Mouse (Mus musculus): Measurements from ENCODE around the gene Mettl7a1. TPM values are rescaled to one million over a fixed set of nuclear protein-coding genes. Genes with fewer than 3 reads are reported as not detected.

Gene Mettl7a1
- 13.4 to 16.4 TPM (median 15.5 TPM) in 4 replicates for total RNA-seq (2023; ENCODE audit: inconsistent age)

DNA sequence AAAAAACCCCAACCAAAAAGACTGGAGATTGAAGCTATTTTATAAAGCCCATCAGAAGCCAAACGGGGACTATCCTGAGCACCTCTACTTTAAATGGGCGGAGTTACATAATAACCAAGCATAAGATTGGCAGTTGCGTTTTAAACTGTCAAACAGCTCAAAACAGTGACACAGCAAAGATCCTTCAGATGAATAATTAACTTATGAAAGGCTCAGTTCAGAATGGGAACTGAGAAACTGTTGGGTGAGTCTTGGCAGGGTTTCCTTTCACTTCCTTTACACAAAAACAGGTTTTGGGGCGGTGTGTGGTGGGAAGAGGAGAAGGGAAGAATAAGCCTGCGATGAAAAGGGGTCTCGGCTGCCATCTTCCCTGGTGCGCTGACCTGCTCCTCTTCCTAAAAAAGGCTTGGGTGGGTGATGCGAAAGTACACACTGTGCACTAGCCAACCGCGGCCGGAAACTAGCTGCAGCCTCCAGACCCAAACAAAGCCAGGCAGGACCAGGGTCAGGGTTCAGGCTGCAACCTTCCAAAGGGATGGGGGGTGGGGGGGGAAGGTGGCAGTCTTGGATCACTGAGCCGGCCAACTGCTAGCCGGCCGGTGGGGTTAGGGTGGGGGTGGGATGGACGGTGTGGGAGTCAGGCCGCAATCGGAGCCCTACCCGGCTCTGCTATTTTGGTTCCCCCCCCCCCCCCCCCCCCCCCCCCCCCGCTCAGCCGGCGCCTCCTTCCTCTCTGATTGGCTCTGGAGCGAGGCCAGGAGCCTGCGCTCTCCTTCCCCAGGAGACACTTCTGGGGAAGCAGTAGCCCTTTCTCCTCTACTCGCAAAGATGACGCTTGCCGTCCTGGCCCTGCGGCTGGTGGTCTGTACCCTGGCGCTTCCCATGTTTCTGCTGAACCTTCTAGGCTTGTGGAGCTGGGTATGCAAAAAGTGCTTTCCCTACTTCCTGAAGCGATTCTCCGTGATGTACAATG is at the start of gene Mettl7a1:
Gene Mettl7a1 (plus strand): TSS at position 122 of the 973 bp plus-strand sequence.

DNA sequence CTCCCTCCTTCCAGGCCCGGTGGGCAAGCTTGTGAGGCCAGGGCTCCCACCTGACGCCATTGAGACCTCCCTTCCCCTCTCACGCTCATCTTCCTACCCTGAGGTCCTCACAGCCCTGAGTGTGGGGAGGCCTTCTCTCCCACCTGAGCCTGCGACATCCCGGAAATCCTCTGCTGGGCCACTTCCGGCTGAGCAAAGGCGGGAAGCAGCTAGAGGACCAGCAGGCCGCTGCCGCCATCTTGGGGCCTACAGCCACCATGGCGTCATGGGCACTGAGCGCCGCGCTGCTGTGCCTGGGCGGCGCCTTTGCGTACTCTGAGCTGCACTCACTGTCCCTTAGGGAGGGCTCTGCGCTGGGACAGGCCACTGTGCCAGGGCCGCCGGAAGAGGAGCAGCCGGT is 23.3 kb upstream of the Mettl7a1 start, which contains the start of gene Tmprss12:
Gene Tmprss12 (plus strand): TSS at position 212 of the 400 bp plus-strand sequence.

DNA sequence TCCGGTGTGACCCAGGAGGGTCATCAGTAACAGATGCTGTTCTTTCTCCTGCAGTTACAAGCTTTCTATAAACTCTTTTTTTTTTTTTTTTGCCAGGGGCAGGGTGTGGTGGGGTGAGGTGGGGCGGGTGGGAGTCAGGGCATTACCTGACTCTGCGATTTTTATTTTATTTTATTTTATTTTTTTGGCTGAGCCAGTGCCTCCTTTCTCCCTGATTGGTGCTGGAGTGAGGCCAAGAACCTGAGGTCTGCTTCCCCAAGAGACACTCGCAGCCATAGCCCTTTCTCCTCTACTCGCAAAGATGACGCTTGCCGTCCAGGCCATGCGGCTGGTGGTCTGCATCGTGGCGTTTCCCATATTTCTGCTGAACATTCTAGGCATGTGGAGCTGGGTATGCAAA is 30.7 kb downstream of the Mettl7a1 start, which contains the start of gene Mettl7a3:
Gene Mettl7a3 (plus strand): TSS at position 301 of the 400 bp plus-strand sequence.

DNA sequence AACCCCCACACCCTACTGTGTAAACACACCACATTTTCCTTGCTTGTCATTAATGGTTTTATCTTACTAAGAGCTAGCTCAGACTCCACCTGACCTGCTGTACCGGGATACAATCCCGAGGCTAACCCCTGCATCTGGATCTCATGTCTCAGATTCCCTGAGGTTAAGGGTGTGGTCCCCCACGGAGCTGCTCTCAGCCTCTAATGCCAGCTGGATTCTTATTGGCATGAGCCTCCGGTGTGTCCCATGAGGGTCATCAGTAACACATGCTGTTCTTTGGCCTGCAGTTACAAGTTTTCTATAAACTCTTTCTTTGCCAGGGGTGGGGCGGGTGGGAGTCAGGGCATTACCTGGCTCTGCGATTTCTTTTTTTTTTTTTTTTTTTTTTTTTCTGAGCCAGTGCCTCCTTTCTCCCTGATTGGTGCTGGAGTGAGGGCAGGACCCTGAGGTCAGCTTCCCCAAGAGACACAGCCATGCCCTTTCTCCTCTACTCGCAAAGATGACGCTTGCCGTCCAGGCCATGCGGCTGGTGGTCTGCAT is 48.8 kb downstream of the Mettl7a1 start, which contains the start of the genes Methig1 and Mettl7a2:
Gene Methig1 (plus strand): TSS at position 439 of the 540 bp plus-strand sequence.
Gene Mettl7a2 (plus strand): TSS at position 490 of the 540 bp plus-strand sequence.

DNA sequence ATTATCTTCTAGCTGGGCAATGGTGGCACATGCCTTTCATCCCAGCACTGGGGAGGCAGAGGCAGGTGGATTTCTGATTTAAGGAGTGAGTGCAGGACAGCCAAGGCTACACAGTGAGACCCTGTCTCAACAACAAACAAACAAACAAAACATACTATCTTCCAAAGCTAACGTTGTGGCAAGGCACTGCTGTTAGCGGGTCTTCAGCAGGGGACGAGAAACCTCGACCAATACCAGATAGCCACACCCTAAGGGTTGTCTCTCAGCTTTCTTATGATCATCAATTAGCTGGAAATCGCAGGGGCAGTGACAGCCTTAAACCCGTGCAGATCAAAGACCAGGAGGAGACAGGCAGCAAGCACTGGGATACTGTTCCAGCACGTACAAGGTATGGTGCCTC is 60.3 kb downstream of the Mettl7a1 start, which contains the start of gene Higd1c:
Gene Higd1c (plus strand): TSS at position 301 of the 400 bp plus-strand sequence.

Other genes with a start within 250 kb of the Mettl7a1 start
- 62.4 to 84.3 TPM (median 76.9 TPM) in 4 replicates for gene Atf1, start 76.3 kb upstream of the Mettl7a1 start, total RNA-seq (2023; ENCODE audit: inconsistent age)
- gene Tmprss12, start 23.3 kb upstream of the Mettl7a1 start, total RNA-seq (2023; ENCODE audit: inconsistent age): not detected in 4 replicates
- 0.61 TPM in 1 of 4 replicates, not detected in the others for gene Mettl7a3, start 30.8 kb downstream of the Mettl7a1 start, total RNA-seq (2023; ENCODE audit: inconsistent age)
- gene Methig1, start 49.0 kb downstream of the Mettl7a1 start, total RNA-seq (2023; ENCODE audit: inconsistent age): not detected in 4 replicates
- 0.60 to 0.81 TPM (median 0.78 TPM) in 4 replicates for gene Mettl7a2, start 49.1 kb downstream of the Mettl7a1 start, total RNA-seq (2023; ENCODE audit: inconsistent age)
- gene Higd1c, start 60.4 kb downstream of the Mettl7a1 start, total RNA-seq (2023; ENCODE audit: inconsistent age): not detected in 4 replicates
- gene Gm5475, start 118.0 kb downstream of the Mettl7a1 start, total RNA-seq (2023; ENCODE audit: inconsistent age): not detected in 4 replicates
- 14.5 to 19.1 TPM (median 16.1 TPM) in 4 replicates for gene Slc11a2, start 120.9 kb downstream of the Mettl7a1 start, total RNA-seq (2023; ENCODE audit: inconsistent age)
- gene Letmd1, start 164.9 kb downstream of the Mettl7a1 start, total RNA-seq (2023; ENCODE audit: inconsistent age): 43.7 to 45.3 TPM (median 44.9 TPM) in 4 replicates
- gene Csrnp2, start 191.3 kb downstream of the Mettl7a1 start, total RNA-seq (2023; ENCODE audit: inconsistent age): 4.5 to 5.4 TPM (median 4.8 TPM) in 4 replicates
- gene Tfcp2, start 247.9 kb downstream of the Mettl7a1 start, total RNA-seq (2023; ENCODE audit: inconsistent age): 7.4 to 11.2 TPM (median 10.6 TPM) in 4 replicates

All from B cell, adult (primary cell).